Mouse (Mus musculus): Measurements from ENCODE around the gene Cnnm2.

DNA sequence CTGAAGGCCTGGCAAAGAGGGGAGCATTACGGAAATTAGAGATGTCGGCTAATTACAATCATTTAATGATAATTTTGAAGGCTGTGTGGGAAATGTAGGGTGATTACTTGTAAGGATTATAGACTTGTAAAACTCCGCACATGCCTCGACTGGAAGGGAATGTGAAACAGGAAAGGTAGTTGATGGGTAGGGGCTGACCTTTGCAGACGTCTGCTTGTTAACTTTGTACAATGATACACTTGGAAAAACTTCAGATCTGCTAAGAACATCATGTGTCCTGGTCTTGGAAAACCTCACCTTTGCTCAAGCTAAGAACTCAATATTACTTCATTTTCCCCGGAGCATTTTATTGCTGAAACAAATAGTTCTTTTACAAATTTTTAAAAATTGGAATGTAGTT lies 10.4 kb downstream of the Cnnm2 start:
- TF ChIP-seq CTCF (IDR thresholded peaks at IDR 0.05; ENCODE audit: extremely low read depth, insufficient read depth, insufficient read length, insufficient replicate concordance), result no peak
- TF ChIP-seq POLR2A (IDR thresholded peaks at IDR 0.05; ENCODE audit: low read depth, low read length), result no peak

Data from spleen, adult 2 months (tissue).